Mouse (Mus musculus): Measurements from ENCODE around the gene Pfn3. TPM values are rescaled to one million over a fixed set of nuclear protein-coding genes. Genes with fewer than 3 reads are reported as not detected.
A peak's percentile ranks its signal among the peaks of the same experiment; 100 is the strongest.

The Pfn3 gene
- polyA plus RNA-seq, 1 experiment = not detected

DNA sequence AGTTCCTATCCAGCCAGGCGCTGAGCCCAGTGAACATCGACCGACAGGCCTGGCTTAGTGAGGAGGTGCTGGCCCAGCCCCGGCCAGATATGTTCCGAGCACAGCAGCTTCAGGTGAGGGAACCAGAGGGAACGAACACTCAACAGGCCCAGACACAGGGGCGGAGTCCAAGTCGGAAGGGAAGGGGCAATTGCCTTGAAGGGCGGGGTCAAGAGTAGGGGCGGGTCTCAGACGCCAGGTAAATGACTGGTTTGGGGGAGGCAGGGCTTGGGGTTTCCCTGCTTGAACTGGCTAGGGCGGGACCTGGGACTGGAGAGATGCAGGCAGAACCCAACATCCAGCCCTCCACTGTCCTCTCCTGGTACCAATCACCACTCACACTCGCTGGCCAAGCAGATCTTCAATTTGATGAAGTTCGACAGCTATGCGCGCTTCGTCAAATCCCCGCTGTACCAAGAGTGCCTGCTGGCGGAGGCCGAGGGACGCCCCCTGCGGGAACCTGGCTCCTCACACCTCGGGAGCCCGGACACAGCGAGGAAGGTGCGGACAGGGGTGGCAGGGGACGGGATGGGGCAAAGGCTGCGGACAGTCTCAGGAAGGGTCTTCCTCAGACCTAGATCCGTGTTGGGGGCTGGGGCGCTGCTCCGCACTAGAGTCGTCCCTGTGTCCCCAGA is 36.0 kb downstream of the Pfn3 start:
- no peaks in the 10 kb centered on the region for H3K27me3 ChIP-seq (ENCODE audit: control insufficient read depth, insufficient read depth, low read length)
- DNase-seq = no peak
- H3K36me3 ChIP-seq (ENCODE audit: control insufficient read depth, insufficient read depth, low read length) = peaks cover 59% of the 10 kb centered on the region
- 92% methylated on average over 32 of the region's 32 CpGs for WGBS
- H3K4me3 ChIP-seq (ENCODE audit: control insufficient read depth, insufficient read depth, low read length) = no peak overlapping the region
- TF ChIP-seq POLR2A (IDR thresholded peaks at IDR 0.05; ENCODE audit: control insufficient read depth, extremely low read depth, insufficient read depth, low read length, poor library complexity) (no peak), CTCF (IDR thresholded peaks at IDR 0.05; ENCODE audit: borderline replicate concordance, control insufficient read depth, extremely low read depth, insufficient read depth, low read length, poor library complexity) (no peak)
- H3K4me1 ChIP-seq (replicated peaks; ENCODE audit: control insufficient read depth, insufficient read depth, low read length) = peaks cover 17% of the 10 kb centered on the region
- no peak overlapping the region for H3K27ac ChIP-seq (ENCODE audit: control insufficient read depth, insufficient read depth, low read length)

DNA sequence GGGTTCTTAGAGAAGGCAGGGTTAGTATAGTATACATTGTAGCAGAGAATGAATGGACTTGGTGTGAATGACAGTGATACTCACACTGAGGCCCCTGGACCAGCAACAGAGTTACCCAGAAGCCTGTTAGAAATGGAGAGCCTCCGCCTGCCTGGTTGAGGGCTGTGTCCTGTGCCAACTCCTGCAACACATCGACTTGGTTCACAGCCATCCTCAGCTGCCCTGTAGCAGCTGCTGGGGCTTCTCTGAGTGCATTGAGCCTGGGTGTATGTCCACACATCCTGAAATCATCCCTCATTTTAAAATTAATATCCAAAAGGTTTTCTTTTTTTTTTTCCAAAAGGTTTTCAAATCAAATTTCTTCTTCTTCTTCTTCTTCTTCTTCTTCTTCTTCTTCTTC is 39.2 kb downstream of the Pfn3 start:
- Histone ChIP-seq H3K4me1 (replicated peaks; ENCODE audit: control insufficient read depth, insufficient read depth, low read length) (peaks cover 48% of the 10 kb centered on the region), H3K4me3 (ENCODE audit: control insufficient read depth, insufficient read depth, low read length) (no peak overlapping the region), H3K27ac (ENCODE audit: control insufficient read depth, insufficient read depth, low read length) (no peak overlapping the region), H3K27me3 (ENCODE audit: control insufficient read depth, insufficient read depth, low read length) (no peaks in the 10 kb centered on the region), H3K36me3 (ENCODE audit: control insufficient read depth, insufficient read depth, low read length) (peaks cover 27% of the 10 kb centered on the region)
- TF ChIP-seq POLR2A (IDR thresholded peaks at IDR 0.05; ENCODE audit: control insufficient read depth, extremely low read depth, insufficient read depth, low read length, poor library complexity) (no peak), CTCF (IDR thresholded peaks at IDR 0.05; ENCODE audit: borderline replicate concordance, control insufficient read depth, extremely low read depth, insufficient read depth, low read length, poor library complexity) (no peak)
- 82% methylated on average over 2 of the region's 2 CpGs for WGBS
- no peak for DNase-seq

DNA sequence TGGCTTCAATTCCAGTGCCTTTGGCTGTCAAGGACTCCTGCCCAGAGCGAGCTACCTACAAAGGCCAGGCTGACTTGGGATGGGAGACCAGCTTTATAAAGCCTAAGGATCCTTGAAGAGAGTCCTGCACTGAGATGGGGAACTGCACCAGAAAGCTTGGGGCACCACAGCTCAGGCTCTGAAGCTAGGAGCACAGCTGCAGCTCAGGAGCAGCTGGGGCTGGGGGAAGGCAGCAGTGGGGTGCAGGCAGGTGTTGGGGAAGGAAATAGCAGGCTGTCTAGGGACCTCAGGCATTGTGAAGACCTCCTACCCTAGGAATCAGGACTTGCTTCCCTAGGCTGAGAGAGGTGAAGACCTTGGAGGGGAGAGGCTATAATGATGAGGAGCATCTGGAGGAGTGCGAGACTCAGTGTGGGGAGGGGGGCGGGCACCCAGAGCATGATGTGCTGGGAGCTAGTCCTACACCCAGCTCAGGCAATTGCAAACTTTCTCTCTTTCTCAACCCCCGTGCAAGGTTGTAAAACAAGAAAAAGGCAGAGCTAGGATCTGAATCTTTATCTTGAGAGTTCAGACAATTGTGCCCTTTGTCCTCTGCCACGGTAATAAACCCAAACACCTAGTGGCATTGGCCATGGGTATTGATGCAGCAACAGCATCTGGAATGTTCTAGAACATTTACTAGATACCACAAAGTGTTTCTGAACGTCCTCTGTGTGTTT is 40.7 kb downstream of the Pfn3 start:
- H3K4me1 ChIP-seq (replicated peaks; ENCODE audit: control insufficient read depth, insufficient read depth, low read length) = peaks cover 49% of the 10 kb centered on the region
- DNase-seq = peak; percentile 73
- TF ChIP-seq POLR2A (IDR thresholded peaks at IDR 0.05; ENCODE audit: control insufficient read depth, extremely low read depth, insufficient read depth, low read length, poor library complexity) = no peak
- peak; percentile 52; the same call in 1 of the 2 replicates for TF ChIP-seq CTCF (IDR thresholded peaks at IDR 0.05; ENCODE audit: borderline replicate concordance, control insufficient read depth, extremely low read depth, insufficient read depth, low read length, poor library complexity)
- no peaks in the 10 kb centered on the region for H3K27me3 ChIP-seq (ENCODE audit: control insufficient read depth, insufficient read depth, low read length)
- peak overlapping the region; percentile 87 for H3K27ac ChIP-seq (ENCODE audit: control insufficient read depth, insufficient read depth, low read length)
- 54% methylated on average over 6 of the region's 6 CpGs for WGBS
- peaks cover 12% of the 10 kb centered on the region for H3K36me3 ChIP-seq (ENCODE audit: control insufficient read depth, insufficient read depth, low read length)
- H3K4me3 ChIP-seq (ENCODE audit: control insufficient read depth, insufficient read depth, low read length) = peak overlapping the region; percentile 10; the same call in 1 of the 2 replicates

DNA sequence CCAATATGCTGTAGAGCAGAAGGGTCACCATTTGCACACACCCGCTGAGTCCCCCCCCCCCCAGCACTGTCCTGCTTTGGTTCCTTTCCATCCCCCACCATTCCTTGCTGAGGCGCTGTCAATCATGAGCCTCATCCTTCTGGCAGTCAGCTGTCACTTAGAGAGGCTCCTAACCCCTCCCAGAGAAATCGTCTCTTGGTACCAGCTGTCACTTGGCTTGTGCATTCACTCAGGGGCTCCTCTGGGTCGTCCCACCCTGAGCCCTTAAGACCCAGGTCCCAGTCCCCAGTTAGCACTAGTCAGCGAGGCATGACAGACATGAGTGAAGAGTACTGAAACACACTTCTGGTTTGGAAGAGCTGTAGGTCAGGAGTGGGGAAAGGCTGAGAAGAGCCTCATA is 43.3 kb downstream of the Pfn3 start:
- WGBS = 73% methylated on average over 5 of the region's 5 CpGs
- Histone ChIP-seq H3K27me3 (ENCODE audit: control insufficient read depth, insufficient read depth, low read length) (no peaks in the 10 kb centered on the region), H3K4me1 (replicated peaks; ENCODE audit: control insufficient read depth, insufficient read depth, low read length) (peaks cover 54% of the 10 kb centered on the region), H3K36me3 (ENCODE audit: control insufficient read depth, insufficient read depth, low read length) (no peaks in the 10 kb centered on the region), H3K27ac (ENCODE audit: control insufficient read depth, insufficient read depth, low read length) (0 out of 2 replicates have a peak overlapping the region, but pooled peaks have one; percentile 8), H3K4me3 (ENCODE audit: control insufficient read depth, insufficient read depth, low read length) (peak overlapping the region; percentile 38)
- no peak for DNase-seq
- TF ChIP-seq CTCF (IDR thresholded peaks at IDR 0.05; ENCODE audit: borderline replicate concordance, control insufficient read depth, extremely low read depth, insufficient read depth, low read length, poor library complexity) (no peak), POLR2A (IDR thresholded peaks at IDR 0.05; ENCODE audit: control insufficient read depth, extremely low read depth, insufficient read depth, low read length, poor library complexity) (no peak)

DNA sequence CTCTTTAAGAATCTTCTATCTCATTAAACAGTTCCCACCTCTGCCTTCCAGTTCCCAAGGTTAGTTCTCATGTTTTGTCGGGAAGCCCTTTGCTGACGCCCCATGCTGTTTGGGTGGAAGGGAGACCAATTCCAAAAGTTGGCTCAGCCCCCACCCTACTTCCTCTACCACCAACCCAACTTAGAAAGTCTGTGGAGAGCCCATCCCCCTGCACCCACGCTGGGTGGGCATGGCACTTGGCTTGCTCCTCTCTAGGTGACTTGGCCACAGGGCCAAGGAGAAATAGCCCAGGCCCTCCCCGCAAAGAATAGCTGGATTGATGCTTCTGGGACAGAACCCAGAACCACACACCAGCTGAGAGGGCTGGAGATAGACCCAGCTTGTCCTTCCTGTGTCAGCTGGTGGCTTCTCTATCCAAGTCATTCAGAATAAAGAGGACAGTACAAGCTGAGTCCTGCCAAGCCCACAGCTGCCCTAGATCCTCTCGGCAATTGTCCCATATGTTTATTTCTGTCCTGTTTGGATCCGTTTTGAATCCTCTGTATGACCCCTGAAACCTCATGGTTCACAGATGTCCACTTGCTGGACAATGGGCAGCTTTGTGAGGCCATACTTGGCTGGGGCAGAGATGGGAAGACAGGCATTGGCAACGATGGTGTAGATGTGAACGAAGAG is 43.9 kb downstream of the Pfn3 start:
- peak; percentile 37 for DNase-seq
- 78% methylated on average over 8 of the region's 8 CpGs for WGBS
- H3K36me3 ChIP-seq (ENCODE audit: control insufficient read depth, insufficient read depth, low read length) = no peaks in the 10 kb centered on the region
- H3K27me3 ChIP-seq (ENCODE audit: control insufficient read depth, insufficient read depth, low read length) = no peaks in the 10 kb centered on the region
- peak overlapping the region; percentile 38 for H3K4me3 ChIP-seq (ENCODE audit: control insufficient read depth, insufficient read depth, low read length)
- H3K4me1 ChIP-seq (replicated peaks; ENCODE audit: control insufficient read depth, insufficient read depth, low read length) = peaks cover 54% of the 10 kb centered on the region
- peak overlapping the region; percentile 8; the same call in 1 of the 2 replicates for H3K27ac ChIP-seq (ENCODE audit: control insufficient read depth, insufficient read depth, low read length)
- TF ChIP-seq CTCF (IDR thresholded peaks at IDR 0.05; ENCODE audit: borderline replicate concordance, control insufficient read depth, extremely low read depth, insufficient read depth, low read length, poor library complexity) = no peak
- no peak for TF ChIP-seq POLR2A (IDR thresholded peaks at IDR 0.05; ENCODE audit: control insufficient read depth, extremely low read depth, insufficient read depth, low read length, poor library complexity)

DNA sequence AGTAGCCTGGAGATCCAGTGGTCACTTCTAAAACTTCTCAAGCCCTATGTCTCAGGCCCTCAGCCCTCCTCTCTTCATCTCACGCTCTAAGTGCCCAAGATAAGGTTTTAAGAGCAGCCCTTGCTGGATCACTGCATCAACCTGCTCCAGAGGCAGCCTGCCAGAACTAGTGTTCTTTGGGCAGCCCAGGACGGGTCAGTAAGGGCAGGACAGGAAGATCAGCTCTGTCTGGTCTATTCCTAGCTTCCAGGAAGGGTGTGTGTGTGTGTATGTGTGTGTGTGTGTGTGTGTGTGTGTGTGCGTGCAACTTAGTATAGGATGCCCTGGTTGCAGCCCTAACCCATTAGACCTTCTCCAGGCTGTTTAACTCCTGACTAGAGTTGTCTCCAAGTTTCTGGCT is 44.8 kb downstream of the Pfn3 start:
- Histone ChIP-seq H3K4me3 (ENCODE audit: control insufficient read depth, insufficient read depth, low read length) (peak overlapping the region; percentile 73), H3K36me3 (ENCODE audit: control insufficient read depth, insufficient read depth, low read length) (no peaks in the 10 kb centered on the region), H3K27ac (ENCODE audit: control insufficient read depth, insufficient read depth, low read length) (peak overlapping the region; percentile 79), H3K4me1 (replicated peaks; ENCODE audit: control insufficient read depth, insufficient read depth, low read length) (peaks cover 47% of the 10 kb centered on the region), H3K27me3 (ENCODE audit: control insufficient read depth, insufficient read depth, low read length) (no peaks in the 10 kb centered on the region)
- DNase-seq = no peak
- 36% methylated on average over 3 of the region's 3 CpGs for WGBS
- TF ChIP-seq POLR2A (IDR thresholded peaks at IDR 0.05; ENCODE audit: control insufficient read depth, extremely low read depth, insufficient read depth, low read length, poor library complexity) (no peak), CTCF (IDR thresholded peaks at IDR 0.05; ENCODE audit: borderline replicate concordance, control insufficient read depth, extremely low read depth, insufficient read depth, low read length, poor library complexity) (no peak)

Measured in thymus, adult 2 months (tissue).